Mouse (Mus musculus) heart, embryonic 16.5 days (tissue): ENCODE measurements around the gene Fosl2. TPM values are rescaled to one million over a fixed set of nuclear protein-coding genes. Genes with fewer than 3 reads are reported as not detected.

Experiments used
- ATAC-seq: fragments of 200-750 bp; cut with Nextera tagmentation; replicated peaks from 2 replicates; pipeline ENCODE4 v1.8.0; 2017; ENCODE audit warnings: moderate number of reproducible peaks; ENCODE audit not compliant: insufficient read depth, low FRiP score; ENCODE audit errors: extremely low read depth
- H3K27ac ChIP-seq: fragments of 300-500 bp; sonication (generic); 2 replicates; pipeline ENCODE4 v1.5.1; 2014; ENCODE audit warnings: mild to moderate bottlenecking, low read length, control low read depth, moderate library complexity
- H3K27me3 ChIP-seq: fragments of 300-500 bp; sonication (generic); 2 replicates; pipeline ENCODE4 v1.6.1; 2014; ENCODE audit warnings: low read length, mixed read lengths; ENCODE audit not compliant: control insufficient read depth, insufficient read depth
- H3K36me3 ChIP-seq: fragments of 300-500 bp; sonication (generic); 2 replicates; pipeline ENCODE4 v1.6.1; 2014; ENCODE audit not compliant: control insufficient read depth, insufficient read depth
- H3K4me1 ChIP-seq: fragments of 300-500 bp; sonication (generic); 2 replicates; pipeline ENCODE4 v1.6.1; 2014; ENCODE audit warnings: low read length, mixed read lengths; ENCODE audit not compliant: control insufficient read depth, insufficient read depth
- H3K4me2 ChIP-seq: fragments of 300-500 bp; sonication (generic); 2 replicates; pipeline ENCODE4 v1.6.1; 2014; ENCODE audit warnings: low read depth, mild to moderate bottlenecking, control low read depth, low read length
- H3K4me3 ChIP-seq: fragments of 300-500 bp; sonication (generic); 2 replicates; pipeline ENCODE4 v1.5.1; 2014; ENCODE audit warnings: mild to moderate bottlenecking, control low read depth, low read length
- H3K9ac ChIP-seq: fragments of 300-500 bp; sonication (generic); 2 replicates; pipeline ENCODE4 v1.6.1; 2014; ENCODE audit warnings: low read length, control low read depth
- H3K9me3 ChIP-seq: fragments of 300-500 bp; sonication (generic); replicated peaks from 2 replicates; pipeline ENCODE4 v1.6.1; 2016; ENCODE audit warnings: low read length; ENCODE audit not compliant: control insufficient read depth
- WGBS: fragments of 180-500 bp; shearing (Covaris S2); extraction: QIAGEN DNeasy Blood & Tissue Kit; methylation state at CpG from one replicate; pipeline ENCODE4 v1.1.7; 2014; 5-methylcytosine and 5-hydroxymethylcytosine counted together
- polyA plus RNA-seq: library from polyadenylated mRNA; unstranded; fragments of >200 nt; fragmentation: Nextera tagmentation; extraction: Ambion mirVana; gene quantifications from 2 replicates; pipeline ENCODE4 v1.2.1, GENCODE M21; 2015

Fosl2 gene
- 2.4 and 2.5 TPM in 2 replicates for polyA plus RNA-seq

DNA sequence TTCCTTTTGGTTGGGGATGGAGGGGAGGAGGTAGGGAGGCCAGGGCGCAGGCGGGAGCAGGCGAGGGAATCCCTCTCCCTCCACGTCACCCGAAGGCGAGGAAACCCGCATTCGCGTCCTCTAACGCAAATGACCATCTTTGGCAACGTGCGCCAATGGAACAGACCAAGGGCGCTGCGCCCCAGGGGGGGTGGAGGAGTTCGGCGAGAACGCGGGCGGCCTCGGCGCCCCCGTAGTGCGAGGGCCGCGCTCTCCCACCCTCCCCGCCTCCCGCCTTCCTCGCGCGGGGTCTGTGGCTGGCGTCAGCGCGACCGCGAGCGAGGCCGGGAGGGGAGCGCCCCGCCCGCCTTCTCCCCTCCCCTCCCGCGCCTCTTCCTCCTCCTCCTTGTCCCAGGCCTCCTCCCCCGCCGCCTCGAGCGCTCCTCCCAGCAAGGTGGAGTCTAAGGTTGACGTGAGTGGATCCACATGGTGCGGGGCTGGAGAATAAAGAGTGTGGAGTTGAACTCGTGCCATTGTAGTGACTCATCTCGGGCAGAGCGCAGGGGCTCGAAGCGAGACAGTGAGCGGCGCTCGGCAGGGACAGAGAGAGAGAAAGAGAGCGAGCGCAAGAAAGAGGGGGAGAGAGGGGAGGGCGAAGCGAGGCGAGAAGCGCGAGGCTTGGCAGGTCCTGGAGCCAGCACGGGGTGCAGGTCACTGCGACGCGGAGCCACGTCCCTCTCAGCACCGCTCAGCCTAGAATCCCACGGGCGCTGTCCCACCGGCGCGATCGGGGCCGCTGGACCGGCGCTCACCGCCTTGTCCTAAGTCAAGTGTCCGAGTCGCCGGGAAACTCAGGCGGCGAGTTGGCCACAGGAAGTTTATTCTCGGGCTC is at the start of gene Fosl2:
TSS of gene Fosl2 (plus strand) at position 466 of the 871 bp plus-strand sequence.
- WGBS: under 1% methylated on average over 84 of the region's 85 CpGs
- ATAC-seq: peak; percentile 86
- peak within 1 kb of the TSS; percentile 100 for H3K27ac ChIP-seq
- H3K9me3 ChIP-seq: no peaks in the 10 kb centered on the region
- H3K9ac ChIP-seq: peak within 1 kb of the TSS; percentile 83
- peak within 1 kb of the TSS; percentile 88 for H3K4me2 ChIP-seq
- H3K27me3 ChIP-seq: 0 out of 2 replicates have a peak, but pooled peaks cover 2% of the 10 kb centered on the region
- H3K4me3 ChIP-seq: peak within 1 kb of the TSS; percentile 87
- no peaks in the 10 kb centered on the region for H3K36me3 ChIP-seq
- H3K4me1 ChIP-seq: peaks cover 25% of the 10 kb centered on the region

DNA sequence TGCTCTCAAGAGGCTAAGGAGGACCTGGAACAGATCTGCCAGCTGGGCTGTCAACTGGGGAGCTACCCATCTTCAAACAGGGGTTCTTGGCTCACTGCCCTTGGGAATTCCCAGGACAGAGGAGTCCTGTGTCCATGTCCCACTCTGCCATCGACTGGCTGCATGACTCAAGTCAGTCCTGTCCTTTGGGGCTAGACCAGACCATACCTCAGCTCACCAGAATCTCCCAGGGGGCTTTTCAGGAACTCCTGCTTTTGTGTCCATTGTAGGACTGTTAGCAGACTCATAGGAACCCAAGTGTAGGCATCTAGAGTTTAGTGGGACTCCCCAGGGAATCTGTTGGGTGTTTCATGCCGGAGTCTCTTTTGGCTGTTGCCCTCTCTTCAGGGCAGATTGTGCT is 49.6 kb upstream of the Fosl2 start:
- Histone ChIP-seq H3K27ac (no peak overlapping the region), H3K9me3 (no peaks in the 10 kb centered on the region), H3K9ac (no peak overlapping the region), H3K4me3 (no peak overlapping the region), H3K4me1 (peaks cover 11% of the 10 kb centered on the region), H3K27me3 (no peaks in the 10 kb centered on the region), H3K4me2 (no peak overlapping the region), H3K36me3 (no peaks in the 10 kb centered on the region; the same call in 1 of the 2 replicates)
- WGBS: 92% methylated on average over 2 of the region's 2 CpGs
- ATAC-seq: no peak

DNA sequence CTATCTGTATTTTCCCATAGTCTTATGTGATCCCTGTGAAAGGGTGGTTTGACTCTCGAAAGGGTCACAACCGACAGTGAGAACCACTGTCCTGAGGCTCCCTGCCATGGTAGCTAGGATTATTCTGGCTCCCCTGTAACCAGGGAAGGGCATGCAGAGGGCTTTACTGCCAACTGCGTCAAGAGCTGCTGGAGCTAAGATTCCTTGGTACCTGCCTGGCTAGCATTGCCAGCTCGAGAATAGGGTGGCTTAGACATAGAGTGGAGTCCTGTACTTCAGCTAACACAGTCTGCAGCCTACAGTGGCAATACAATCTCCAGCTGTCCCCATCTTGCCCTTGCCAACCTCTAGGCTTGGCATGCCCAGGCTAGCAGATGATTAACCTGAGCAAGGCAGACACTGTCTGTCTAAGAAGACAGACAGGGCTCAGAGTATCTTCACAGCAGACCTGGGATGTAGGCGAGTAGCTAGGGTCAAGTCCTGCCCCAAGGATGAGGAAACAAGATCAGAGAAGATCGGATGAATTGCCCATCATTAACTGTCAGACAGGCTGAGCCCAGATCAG is 49.0 kb upstream of the Fosl2 start:
- 84% methylated on average over 6 of the region's 6 CpGs for WGBS

DNA sequence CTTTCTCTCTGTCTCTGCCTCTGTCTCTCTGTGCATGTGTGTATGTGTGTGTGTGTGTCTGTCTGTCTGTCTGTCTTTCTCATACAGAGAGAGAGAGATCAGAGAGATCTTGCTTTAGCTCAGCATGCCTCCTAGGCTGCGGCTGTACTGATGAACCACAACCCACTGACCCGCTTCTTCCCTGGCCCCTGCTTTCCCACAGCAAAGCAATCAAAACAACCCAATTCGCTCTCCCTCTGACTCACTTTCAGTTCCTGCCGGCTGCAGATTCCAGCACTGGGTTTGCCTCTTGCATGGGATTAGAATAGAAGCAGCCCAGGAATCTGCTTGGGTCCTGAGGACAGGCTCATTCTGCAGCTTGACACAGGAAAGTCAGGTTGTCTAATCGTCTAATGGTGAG is 46.1 kb upstream of the Fosl2 start:
- Histone ChIP-seq H3K9ac (0 out of 2 replicates have a peak overlapping the region, but pooled peaks have one; percentile 29), H3K36me3 (no peaks in the 10 kb centered on the region; the same call in 1 of the 2 replicates), H3K4me3 (no peak overlapping the region), H3K4me1 (peaks cover 6% of the 10 kb centered on the region), H3K9me3 (no peaks in the 10 kb centered on the region), H3K4me2 (no peak overlapping the region; the same call in 1 of the 2 replicates), H3K27ac (no peak overlapping the region), H3K27me3 (no peaks in the 10 kb centered on the region)
- WGBS: 24% methylated on average over 5 of the region's 5 CpGs
- ATAC-seq: no peak

More for the DNA sequence above, 49.0 kb upstream of the Fosl2 start:
- Histone ChIP-seq H3K27ac (no peak overlapping the region), H3K4me1 (peaks cover 6% of the 10 kb centered on the region), H3K9ac (no peak overlapping the region), H3K9me3 (no peaks in the 10 kb centered on the region), H3K4me2 (no peak overlapping the region), H3K27me3 (no peaks in the 10 kb centered on the region), H3K4me3 (no peak overlapping the region), H3K36me3 (no peaks in the 10 kb centered on the region; the same call in 1 of the 2 replicates)
- ATAC-seq: no peak

DNA sequence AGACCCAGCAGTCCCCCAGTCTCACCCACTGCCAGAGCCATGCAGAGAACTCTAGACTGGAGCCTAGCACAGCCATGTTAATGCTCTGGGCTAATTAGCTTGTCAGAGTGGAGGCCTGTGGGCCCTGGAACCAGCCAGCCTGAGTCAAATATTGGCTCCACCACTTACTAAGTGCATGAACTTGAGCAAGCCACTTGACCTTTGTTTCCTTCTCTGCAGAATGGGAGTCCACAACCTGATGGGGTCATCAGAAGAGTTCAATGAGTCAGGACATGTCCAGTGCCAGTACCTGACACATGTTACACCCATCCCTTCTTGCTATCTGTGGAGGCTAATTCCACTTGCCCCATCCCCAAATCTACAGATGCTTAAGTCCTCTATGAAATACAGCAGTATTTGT is 43.3 kb upstream of the Fosl2 start:
- no peak for ATAC-seq
- H3K9me3 ChIP-seq: no peaks in the 10 kb centered on the region
- no peak overlapping the region for H3K4me2 ChIP-seq
- peaks cover 6% of the 10 kb centered on the region for H3K4me1 ChIP-seq
- H3K4me3 ChIP-seq: no peak overlapping the region
- H3K27ac ChIP-seq: no peak overlapping the region
- no peaks in the 10 kb centered on the region for H3K27me3 ChIP-seq
- no peaks in the 10 kb centered on the region for H3K36me3 ChIP-seq
- no peak overlapping the region for H3K9ac ChIP-seq

DNA sequence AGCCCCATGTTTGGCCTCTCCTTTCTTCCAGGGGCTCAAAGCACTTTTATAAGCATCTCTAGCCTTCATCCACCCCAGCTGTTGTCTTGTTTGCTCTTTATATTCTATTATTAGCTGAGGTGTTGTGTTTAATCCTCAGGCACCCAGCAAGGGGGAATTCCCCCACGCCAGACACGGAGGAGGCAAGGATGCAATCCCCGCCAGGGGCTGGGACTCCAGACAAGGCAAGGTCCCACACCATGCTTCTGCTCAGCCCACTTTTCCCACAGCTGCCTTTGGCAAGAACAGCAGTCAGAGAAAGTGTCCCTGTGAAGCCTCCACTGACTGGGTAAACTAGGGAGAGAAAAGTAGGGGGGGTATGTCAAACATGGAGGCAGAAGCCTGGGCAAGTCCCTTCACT is 36.9 kb upstream of the Fosl2 start:
- Histone ChIP-seq H3K36me3 (no peaks in the 10 kb centered on the region), H3K27ac (no peak overlapping the region), H3K9ac (no peak overlapping the region), H3K4me1 (peaks cover 11% of the 10 kb centered on the region), H3K9me3 (no peaks in the 10 kb centered on the region), H3K4me2 (no peak overlapping the region), H3K4me3 (no peak overlapping the region), H3K27me3 (no peaks in the 10 kb centered on the region)
- ATAC-seq: no peak
- WGBS: 55% methylated on average over 3 of the region's 3 CpGs

DNA sequence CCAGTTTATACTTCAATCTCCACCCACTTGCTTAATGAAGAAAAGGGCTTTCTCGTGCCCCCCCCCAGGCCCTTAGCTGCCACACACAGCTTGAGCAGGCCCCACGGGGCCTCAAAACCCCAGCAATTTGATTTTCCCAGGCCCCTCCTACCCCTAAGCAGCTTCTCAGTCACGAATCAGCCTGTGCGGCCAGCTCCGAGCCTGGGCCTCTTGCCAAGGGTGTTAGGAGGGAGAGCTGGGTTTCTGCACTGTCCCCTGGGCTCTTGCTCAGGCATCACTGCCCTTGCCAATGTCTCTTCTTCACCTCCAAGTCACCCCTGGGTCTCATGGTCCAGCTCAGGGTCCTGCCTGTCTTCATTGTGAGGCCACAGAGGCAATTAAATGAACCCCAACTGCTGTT is 33.1 kb upstream of the Fosl2 start:
- Histone ChIP-seq H3K27me3 (no peaks in the 10 kb centered on the region), H3K9me3 (no peaks in the 10 kb centered on the region), H3K27ac (0 out of 2 replicates have a peak overlapping the region, but pooled peaks have one; percentile 26), H3K4me3 (no peak overlapping the region), H3K4me2 (no peak overlapping the region), H3K4me1 (peaks cover 11% of the 10 kb centered on the region), H3K36me3 (no peaks in the 10 kb centered on the region), H3K9ac (0 out of 2 replicates have a peak overlapping the region, but pooled peaks have one; percentile 17)
- 12% methylated on average over 5 of the region's 5 CpGs for WGBS
- peak; percentile 87 for ATAC-seq

DNA sequence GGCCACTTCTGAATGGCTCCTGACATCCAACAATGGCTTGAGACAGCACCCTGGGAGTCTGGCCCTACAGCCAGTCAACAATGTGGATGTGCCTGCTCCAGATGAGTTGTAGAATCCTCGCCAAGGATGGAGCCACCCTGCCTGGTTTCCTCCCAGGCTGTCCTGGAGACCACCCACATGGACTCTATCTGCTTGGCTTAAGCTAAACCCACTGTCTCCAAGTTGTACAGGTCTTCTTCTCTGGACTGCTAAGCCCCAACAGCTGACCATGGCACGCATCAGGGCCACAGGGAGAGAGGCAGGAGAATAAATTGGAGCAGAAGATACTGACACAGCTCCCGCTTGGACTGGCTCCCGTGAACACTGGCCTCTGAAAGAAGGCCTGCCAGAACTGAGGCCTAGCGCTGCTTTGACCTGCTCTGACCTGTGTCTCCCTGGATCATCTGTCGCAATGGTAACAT is 32.6 kb upstream of the Fosl2 start:
- Histone ChIP-seq H3K4me1 (peaks cover 11% of the 10 kb centered on the region), H3K9me3 (no peaks in the 10 kb centered on the region), H3K9ac (no peak overlapping the region), H3K4me3 (no peak overlapping the region), H3K4me2 (no peak overlapping the region), H3K27me3 (no peaks in the 10 kb centered on the region), H3K27ac (no peak overlapping the region), H3K36me3 (no peaks in the 10 kb centered on the region)
- 75% methylated on average over 6 of the region's 6 CpGs for WGBS
- ATAC-seq: no peak

DNA sequence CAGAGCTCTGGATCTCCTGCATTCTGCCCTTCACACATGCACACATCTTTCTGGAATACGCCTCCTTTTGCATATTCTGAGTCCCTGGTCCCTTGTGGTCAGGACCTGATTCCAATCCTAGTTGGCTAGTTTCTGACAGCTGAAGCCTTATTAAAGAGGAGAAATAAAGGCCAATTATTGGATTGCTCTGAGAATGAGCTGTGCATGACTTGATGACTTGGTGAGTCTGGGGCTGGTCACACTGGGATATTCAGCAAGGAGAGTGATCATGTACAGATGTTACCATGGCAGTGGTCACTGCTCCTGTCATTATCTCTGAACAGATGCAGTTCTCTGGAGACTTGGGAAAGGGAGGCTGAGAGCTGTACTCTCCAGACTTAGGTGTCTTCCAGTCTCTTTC is 32.1 kb upstream of the Fosl2 start:
- Histone ChIP-seq H3K9ac (no peak overlapping the region), H3K9me3 (no peaks in the 10 kb centered on the region), H3K4me2 (no peak overlapping the region), H3K36me3 (no peaks in the 10 kb centered on the region), H3K4me3 (no peak overlapping the region), H3K27ac (no peak overlapping the region), H3K27me3 (no peaks in the 10 kb centered on the region), H3K4me1 (peaks cover 11% of the 10 kb centered on the region)
- ATAC-seq: no peak
- 92% methylated on average over 1 of the region's 1 CpGs for WGBS
